Mouse (Mus musculus) layer of hippocampus, adult 2 months (tissue): ENCODE measurements at regions not wholly inside any gene's neighbourhood (a gene's known extent, or its start where the extent isn't known, plus 50 kb on each side); places are given as distances from the start of the nearest gene placed in this dataset.
A peak's percentile ranks its signal among the peaks of the same experiment; 100 is the strongest.

Experiments
- DNase-seq, 2 experiments: peaks; one replicate each; pipeline ENCODE4 v3.0.0; 2022; ENCODE audit warnings: low spot score in 2 of 2
- H3K27ac ChIP-seq: fragments of 200-600 bp; 2 replicates; pipeline ENCODE4 v1.8.1; 2022
- H3K4me3 ChIP-seq: fragments of 200-600 bp; 2 replicates; pipeline ENCODE4 v1.8.1; 2022; ENCODE audit warnings: mild to moderate bottlenecking
- CTCF ChIP-seq: fragments of 200-600 bp; conservative IDR thresholded peaks from 2 replicates; pipeline ENCODE4 v1.8.1; 2022; ENCODE audit warnings: antibody characterized with exemption, mild to moderate bottlenecking, moderate library complexity

DNA sequence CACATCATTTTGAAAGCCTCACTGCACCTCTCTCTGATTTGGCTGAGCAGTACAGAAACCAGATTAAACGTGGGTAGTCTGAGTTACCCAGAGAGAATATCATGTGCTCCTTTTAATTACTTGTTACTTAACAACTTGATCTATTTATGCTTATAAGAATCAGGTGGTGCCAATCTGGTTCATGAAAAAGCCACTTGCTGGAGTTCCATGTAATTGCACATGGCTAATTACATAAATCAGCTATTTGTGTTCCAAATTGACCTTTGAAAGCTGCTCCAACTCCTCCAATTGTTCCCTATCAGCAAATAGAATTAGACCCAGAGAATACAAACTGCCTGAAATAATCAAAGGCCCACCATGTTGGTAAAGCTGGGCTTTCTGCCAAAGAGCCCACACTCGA lies 98.8 kb upstream of the Adcy1 start:
- no peak overlapping the region for H3K4me3 ChIP-seq
- H3K27ac ChIP-seq: peak overlapping the region; percentile 91
- DNase-seq: peak; percentile 51 to 73
- TF ChIP-seq CTCF: no peak

- H3K27ac ChIP-seq: peak overlapping the region; percentile 91
- no peak for DNase-seq
- H3K4me3 ChIP-seq: no peak overlapping the region
- TF ChIP-seq CTCF: no peak
These were observed 99.7 kb upstream of the Adcy1 start for GRCm38 (mm10) chr11:6963600-6963999.

- Histone ChIP-seq H3K4me3 (no peak overlapping the region), H3K27ac (peak overlapping the region; percentile 91)
- no peak for DNase-seq
- TF ChIP-seq CTCF: no peak
These were observed 100.3 kb upstream of the Adcy1 start for GRCm38 (mm10) chr11:6962786-6963575.

DNA sequence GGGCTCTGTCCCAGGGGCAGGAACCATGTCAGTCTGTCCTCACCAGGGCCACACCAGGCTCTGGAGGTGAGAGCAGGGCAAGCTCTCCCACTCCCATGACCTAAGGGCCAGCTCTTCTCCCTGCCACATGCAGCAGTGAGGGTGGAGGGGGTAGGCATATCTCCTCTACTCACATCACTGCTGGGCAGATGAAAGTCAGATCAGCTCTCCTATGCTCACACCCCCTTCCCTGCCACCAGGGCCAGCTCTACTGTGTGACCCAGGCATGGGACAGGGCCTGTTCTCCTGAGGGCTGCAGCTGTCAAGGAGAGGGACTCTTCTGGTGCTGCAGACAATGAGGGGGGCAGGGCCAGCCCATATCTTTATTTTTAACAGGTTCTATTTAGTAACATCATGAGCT lies 101.0 kb upstream of the Adcy1 start:
- DNase-seq: no peak
- no peak overlapping the region for H3K4me3 ChIP-seq
- no peak for TF ChIP-seq CTCF
- H3K27ac ChIP-seq: peak overlapping the region; percentile 81

GRCm38 (mm10) chr11:6952787-6953186 lies 110.5 kb upstream of the Adcy1 start:
- H3K27ac ChIP-seq: no peak overlapping the region
- no peak for TF ChIP-seq CTCF
- no peak overlapping the region for H3K4me3 ChIP-seq
- DNase-seq: no peak

GRCm38 (mm10) chr11:6951361-6951760 lies 111.9 kb upstream of the Adcy1 start:
- Histone ChIP-seq H3K27ac (no peak overlapping the region), H3K4me3 (no peak overlapping the region)
- TF ChIP-seq CTCF: no peak
- no peak for DNase-seq

DNA sequence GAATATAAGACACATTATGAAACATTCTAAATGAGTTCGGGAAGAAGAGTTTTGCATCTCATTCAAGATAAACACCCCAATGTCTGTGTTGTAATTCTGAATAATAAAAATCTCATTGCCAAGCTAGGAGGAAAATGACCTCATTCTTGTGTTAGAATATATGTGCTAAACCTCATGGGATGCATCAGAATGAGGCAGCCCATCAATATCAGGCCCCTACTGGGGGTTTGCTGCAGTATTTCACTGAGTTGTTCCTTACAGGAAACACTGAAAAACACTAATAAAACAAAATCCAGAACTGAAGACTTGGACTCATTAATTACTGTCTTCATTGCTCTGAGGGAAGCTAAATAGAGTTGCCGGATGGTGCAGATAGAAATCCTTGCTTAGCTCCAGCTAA lies 111.6 kb upstream of the Gm11983 start:
- H3K4me3 ChIP-seq: no peak overlapping the region
- DNase-seq: no peak
- H3K27ac ChIP-seq: no peak overlapping the region
- no peak for TF ChIP-seq CTCF

GRCm38 (mm10) chr11:6934157-6934556 lies 96.7 kb upstream of the Gm11983 start:
- no peak for TF ChIP-seq CTCF
- DNase-seq: no peak

GRCm38 (mm10) chr11:6926036-6926435 lies 88.6 kb upstream of the Gm11983 start:
- Histone ChIP-seq H3K4me3 (no peak overlapping the region), H3K27ac (no peak overlapping the region)
- no peak for TF ChIP-seq CTCF
- DNase-seq: no peak

More at GRCm38 (mm10) chr11:6934157-6934556, 96.7 kb upstream of the Gm11983 start:
- no peak overlapping the region for H3K4me3 ChIP-seq
- no peak overlapping the region for H3K27ac ChIP-seq

GRCm38 (mm10) chr11:6924476-6924875 lies 87.0 kb upstream of the Gm11983 start:
- no peak overlapping the region for H3K27ac ChIP-seq
- no peak for DNase-seq
- no peak overlapping the region for H3K4me3 ChIP-seq
- TF ChIP-seq CTCF: no peak

DNA sequence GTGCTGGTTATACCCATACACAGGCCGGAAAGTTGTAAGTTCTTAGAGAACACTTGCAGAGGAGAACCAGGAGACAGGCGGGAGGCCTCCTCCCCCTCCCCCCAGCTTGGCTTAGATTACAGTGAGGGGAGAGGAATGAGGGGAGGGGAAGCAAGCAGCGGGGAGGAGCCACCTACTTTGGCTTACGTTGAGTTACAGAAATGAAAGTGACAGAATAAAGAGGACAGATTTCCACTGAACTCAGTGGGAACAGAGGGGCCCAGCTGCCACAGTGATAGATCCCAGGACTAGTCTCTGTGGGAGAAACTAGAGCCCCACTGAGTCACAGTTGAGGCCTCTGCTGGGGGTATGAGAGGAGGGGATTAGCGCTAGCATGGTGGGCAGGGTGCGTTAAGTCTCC lies 86.5 kb upstream of the Gm11983 start:
- no peak overlapping the region for H3K27ac ChIP-seq
- no peak for TF ChIP-seq CTCF

GRCm38 (mm10) chr11:6918546-6918945 lies 81.1 kb upstream of the Gm11983 start:
- H3K27ac ChIP-seq: no peak overlapping the region
- no peak overlapping the region for H3K4me3 ChIP-seq
- TF ChIP-seq CTCF: peak; percentile 38
- DNase-seq: no peak

More for the DNA sequence above, 86.5 kb upstream of the Gm11983 start:
- DNase-seq: no peak
- H3K4me3 ChIP-seq: no peak overlapping the region

GRCm38 (mm10) chr11:6905630-6906029 lies 68.2 kb upstream of the Gm11983 start:
- no peak overlapping the region for H3K4me3 ChIP-seq
- DNase-seq: no peak
- TF ChIP-seq CTCF: no peak

DNA sequence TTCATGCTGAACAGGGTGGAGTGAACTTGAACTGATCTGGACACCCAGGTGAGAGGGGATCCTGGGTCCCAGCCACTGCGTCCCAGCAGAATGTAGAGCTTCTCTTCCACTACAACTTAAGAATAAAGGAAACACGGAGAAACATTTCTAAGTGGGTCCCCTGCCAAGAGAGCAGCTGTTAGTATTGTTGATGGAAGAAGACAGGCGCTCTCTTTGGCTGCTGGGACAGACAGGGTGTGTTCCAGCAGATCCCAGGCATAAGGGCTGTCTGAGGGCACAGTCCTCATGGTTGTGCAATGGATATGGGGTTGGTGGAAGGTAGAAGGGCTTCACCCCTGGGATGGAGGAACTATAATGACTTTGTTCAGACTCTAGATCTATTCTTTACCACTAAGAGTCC lies 65.5 kb upstream of the Gm11983 start:
- DNase-seq: peak in 1 of 2 experiments; percentile 26
- TF ChIP-seq CTCF: no peak
- Histone ChIP-seq H3K4me3 (no peak overlapping the region), H3K27ac (no peak overlapping the region)

More at GRCm38 (mm10) chr11:6905630-6906029, 68.2 kb upstream of the Gm11983 start:
- H3K27ac ChIP-seq: no peak overlapping the region

DNA sequence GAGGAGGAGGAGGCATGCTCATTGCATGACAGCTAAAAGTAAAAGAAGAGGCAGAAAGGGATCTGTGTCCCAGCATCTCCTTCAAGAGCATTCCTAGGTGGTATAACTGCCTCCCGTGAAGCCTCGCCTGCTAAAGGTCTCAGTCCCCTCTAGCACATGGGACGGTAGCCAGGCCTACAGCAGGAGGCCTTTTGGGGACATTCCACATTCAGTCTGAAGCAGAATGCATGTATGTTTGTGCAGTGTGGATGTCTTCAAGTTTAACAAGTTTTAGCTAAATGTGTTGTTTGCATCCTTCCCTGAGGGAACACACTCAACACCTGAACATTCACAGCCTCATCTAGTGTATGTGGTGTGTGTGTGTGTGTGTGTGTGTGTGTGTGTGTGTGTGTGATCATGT lies 64.8 kb upstream of the Gm11983 start:
- TF ChIP-seq CTCF: no peak
- Histone ChIP-seq H3K27ac (no peak overlapping the region), H3K4me3 (no peak overlapping the region)
- DNase-seq: no peak
